Mouse (Mus musculus) cerebellum, adult 2 months (tissue): Measurements from ENCODE around the gene Kcnh8.

ENCODE experiments used
- CTCF ChIP-seq: fragments of 200-500 bp; IDR thresholded peaks from 2 replicates; pipeline ENCODE4 v1.5.1; 2011; ENCODE audit warnings: low read depth, mild to moderate bottlenecking, control low read depth, low read length, moderate library complexity, borderline replicate concordance; ENCODE audit not compliant: insufficient read depth
- POLR2A ChIP-seq: fragments of 200-500 bp; IDR thresholded peaks from 2 replicates; pipeline ENCODE4 v1.6.1; 2011; ENCODE audit warnings: low read length, control low read depth, borderline replicate concordance; ENCODE audit not compliant: insufficient read depth

- no peak for TF ChIP-seq CTCF
- TF ChIP-seq POLR2A: no peak
These were observed 282.7 kb downstream of the Kcnh8 start for GRCm38 (mm10) chr17:52885210-52885609.
